ENCODE assay signal across 9 mouse cellular contexts in the genomic region with DNA sequence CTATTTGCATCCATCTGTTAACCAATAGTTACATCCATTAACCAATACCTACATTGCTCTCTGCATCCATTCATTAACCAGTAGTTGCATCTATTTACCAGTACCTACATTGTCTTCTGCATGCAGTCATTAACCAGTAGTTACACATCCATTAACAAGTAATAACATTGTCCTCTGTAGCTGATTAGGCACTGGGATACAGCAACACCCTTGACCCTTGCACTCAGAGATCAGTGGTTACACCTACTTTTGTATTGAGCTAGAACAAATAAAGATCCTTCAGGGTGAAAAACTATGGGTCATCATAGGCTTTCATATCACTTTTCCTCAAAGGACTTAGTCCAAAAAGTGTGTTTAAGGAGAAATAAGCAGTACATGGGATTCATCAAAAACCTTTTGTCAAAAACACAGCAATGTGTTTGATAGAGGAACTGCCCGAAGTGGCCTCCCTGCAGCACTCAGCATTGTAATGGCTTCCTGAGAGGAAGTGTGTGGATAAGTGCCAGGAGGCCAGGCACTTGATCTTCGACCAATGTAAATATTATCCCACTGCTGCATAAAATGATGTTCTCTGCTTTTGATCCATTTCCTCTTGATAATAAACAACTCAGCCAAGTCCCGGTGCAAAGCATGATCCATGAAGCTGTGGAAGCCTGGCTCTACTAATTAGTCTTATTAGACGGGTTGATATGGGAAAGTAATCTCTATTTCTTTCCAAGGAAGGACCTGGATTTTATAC.
A peak's percentile ranks its signal among the peaks of the same experiment; 100 is the strongest.
DNase-seq lines count a peak whose midpoint lies in the region; ATAC-seq and TF ChIP-seq lines count a peak whose summit lies in the region.
"Had no signal": no experiment of that assay in that cellular context is flagged by ENCODE, and none has a peak within 500 bp of the region (broad histone marks: within the 10 kb centered on the region; RNA-seq: fewer than 3 reads in every experiment).

No protein-coding gene starts in this region.

- H3K27ac ChIP-seq in limb, embryonic 14.5 days (replicated peaks; ENCODE audit: low read depth, low read length), result no peak overlapping the region
- H3K27ac ChIP-seq in limb, embryonic 10.5 days, result no peak overlapping the region
- no peak overlapping the region for H3K27ac ChIP-seq in heart, embryonic 12.5 days (ENCODE audit: poor library complexity, severe bottlenecking)
- H3K27ac ChIP-seq in kidney, postnatal 0 days, result no peak overlapping the region
- H3K27ac ChIP-seq in midbrain, embryonic 14.5 days (replicated peaks; ENCODE audit: low read depth, low read length), result no peak overlapping the region

- no peaks in the 10 kb centered on the region for H3K27me3 ChIP-seq in limb, embryonic 14.5 days (ENCODE audit: control insufficient read depth, insufficient read depth, low read length)
- no peaks in the 10 kb centered on the region for H3K27me3 ChIP-seq in limb, embryonic 10.5 days (ENCODE audit: low read depth, poor library complexity, severe bottlenecking)
- peaks cover 10% of the 10 kb centered on the region; the same call in 1 of the 2 replicates for H3K27me3 ChIP-seq in heart, embryonic 12.5 days (replicated peaks)
- no peaks in the 10 kb centered on the region for H3K27me3 ChIP-seq in kidney, postnatal 0 days (ENCODE audit: insufficient read depth, low read length)
- H3K27me3 ChIP-seq in midbrain, embryonic 14.5 days (ENCODE audit: control insufficient read depth, insufficient read depth, low read length), result no peaks in the 10 kb centered on the region

- no peaks in the 10 kb centered on the region for H3K4me1 ChIP-seq in limb, embryonic 14.5 days (ENCODE audit: control insufficient read depth, insufficient read depth, low read length)
- H3K4me1 ChIP-seq in limb, embryonic 10.5 days, result no peaks in the 10 kb centered on the region
- H3K4me1 ChIP-seq in heart, embryonic 12.5 days (replicated peaks), result no peaks in the 10 kb centered on the region
- H3K4me1 ChIP-seq in kidney, postnatal 0 days (replicated peaks; ENCODE audit: insufficient read depth, low read length), result no peaks in the 10 kb centered on the region
- no peaks in the 10 kb centered on the region for H3K4me1 ChIP-seq in midbrain, embryonic 14.5 days (ENCODE audit: control insufficient read depth, insufficient read depth, low read length)

- H3K9ac ChIP-seq in limb, embryonic 14.5 days (ENCODE audit: low read depth, low read length, severe bottlenecking), result no peak overlapping the region
- no peak overlapping the region for H3K9ac ChIP-seq in heart, embryonic 12.5 days
- H3K9ac ChIP-seq in kidney, postnatal 0 days (ENCODE audit: low read depth, low read length), result no peak overlapping the region
- no peak overlapping the region for H3K9ac ChIP-seq in midbrain, embryonic 14.5 days (replicated peaks; ENCODE audit: low read length)

- H3K4me3 ChIP-seq in limb, embryonic 14.5 days (replicated peaks; ENCODE audit: low read length), result no peak overlapping the region
- no peak overlapping the region for H3K4me3 ChIP-seq in limb, embryonic 10.5 days
- H3K4me3 ChIP-seq in heart, embryonic 12.5 days, result no peak overlapping the region
- no peak overlapping the region for H3K4me3 ChIP-seq in kidney, postnatal 0 days (replicated peaks; ENCODE audit: low read depth, low read length)
- H3K4me3 ChIP-seq in midbrain, embryonic 14.5 days (replicated peaks; ENCODE audit: low read depth, low read length), result no peak overlapping the region

- ATAC-seq in limb, embryonic 14.5 days (ENCODE audit: low FRiP score, low read depth), result no peak
- ATAC-seq in heart, embryonic 12.5 days (ENCODE audit: insufficient number of reproducible peaks, low FRiP score), result peak; percentile 85
- ATAC-seq in kidney, postnatal 0 days (replicated peaks; ENCODE audit: low FRiP score, low read depth), result no peak
- peak; percentile 70 for ATAC-seq in megakaryocyte progenitor cell, adult 5-6 weeks (replicated peaks; ENCODE audit: poor library complexity)
- no peak for ATAC-seq in midbrain, embryonic 14.5 days (ENCODE audit: low FRiP score, low TSS enrichment)
- ATAC-seq in cerebellum, adult (ENCODE audit: insufficient number of reproducible peaks, low FRiP score, low TSS enrichment), result no peak

- no peaks in the 10 kb centered on the region for H3K36me3 ChIP-seq in limb, embryonic 14.5 days (ENCODE audit: control insufficient read depth, insufficient read depth, low read length)
- no peaks in the 10 kb centered on the region for H3K36me3 ChIP-seq in limb, embryonic 10.5 days
- no peaks in the 10 kb centered on the region for H3K36me3 ChIP-seq in heart, embryonic 12.5 days
- no peaks in the 10 kb centered on the region for H3K36me3 ChIP-seq in kidney, postnatal 0 days (ENCODE audit: insufficient read depth, low read length)
- no peaks in the 10 kb centered on the region for H3K36me3 ChIP-seq in midbrain, embryonic 14.5 days (ENCODE audit: control insufficient read depth, insufficient read depth, low read length)

- no peak for TF ChIP-seq POLR2A in limb, embryonic 14.5 days (IDR thresholded peaks at IDR 0.05; ENCODE audit: borderline replicate concordance, extremely low read depth, insufficient read depth, insufficient read length)

- 64% methylated on average over 4 of the region's 4 CpGs for WGBS in limb, embryonic 14.5 days
- WGBS in limb, embryonic 10.5 days, result 87% methylated on average over 4 of the region's 4 CpGs
- WGBS in heart, embryonic 12.5 days, result 46% methylated on average over 4 of the region's 4 CpGs
- 25% methylated on average over 4 of the region's 4 CpGs for WGBS in kidney, postnatal 0 days
- WGBS in midbrain, embryonic 14.5 days, result 80% methylated on average over 4 of the region's 4 CpGs

- no peak overlapping the region for H3K4me2 ChIP-seq in limb, embryonic 14.5 days (replicated peaks; ENCODE audit: low read depth, low read length, severe bottlenecking)
- H3K4me2 ChIP-seq in heart, embryonic 12.5 days, result no peak overlapping the region
- H3K4me2 ChIP-seq in kidney, postnatal 0 days (ENCODE audit: low read length), result no peak overlapping the region
- no peak overlapping the region for H3K4me2 ChIP-seq in midbrain, embryonic 14.5 days (ENCODE audit: low read length)
- H3K4me2 ChIP-seq: midbrain, embryonic 11.5 days had no signal

- peak; percentile 14 for DNase-seq in limb, embryonic 14.5 days (ENCODE audit: low spot score)
- no peak for DNase-seq in limb, embryonic 10.5 days (ENCODE audit: low spot score)
- DNase-seq in kidney, postnatal 0 days (ENCODE audit: low spot score), result peak; percentile 73
- DNase-seq in midbrain, embryonic 14.5 days, result no peak
- no peak for DNase-seq in cerebellum, adult 9-10 months

- TF ChIP-seq CTCF in kidney, postnatal 0 days (IDR thresholded peaks at IDR 0.05; ENCODE audit: low read depth), result no peak

- H3K9me3 ChIP-seq in limb, embryonic 14.5 days (ENCODE audit: control insufficient read depth, low read length), result no peaks in the 10 kb centered on the region
- H3K9me3 ChIP-seq in limb, embryonic 10.5 days (replicated peaks), result no peaks in the 10 kb centered on the region
- H3K9me3 ChIP-seq in heart, embryonic 12.5 days (replicated peaks), result no peaks in the 10 kb centered on the region
- no peaks in the 10 kb centered on the region for H3K9me3 ChIP-seq in kidney, postnatal 0 days (replicated peaks; ENCODE audit: low read length)
- H3K9me3 ChIP-seq in midbrain, embryonic 14.5 days (ENCODE audit: control insufficient read depth, low read length), result no peaks in the 10 kb centered on the region

Comparison
In these comparisons a context has a peak if more than half of its experiments do, and no peak if none do; other contexts are left out.
1. DNase-seq: peak in limb, embryonic 14.5 days (single experiment) and kidney, postnatal 0 days (single experiment); none in limb, embryonic 10.5 days (single experiment), midbrain, embryonic 14.5 days (single experiment) and cerebellum, adult 9-10 months (single experiment).
2. ATAC-seq: peak in heart, embryonic 12.5 days (single experiment) and megakaryocyte progenitor cell, adult 5-6 weeks (single experiment); none in limb, embryonic 14.5 days (single experiment), kidney, postnatal 0 days (single experiment), midbrain, embryonic 14.5 days (single experiment) and cerebellum, adult (single experiment).